Mouse (Mus musculus) bone marrow, adult 2 months (tissue): ENCODE results near the gene Dpysl5. TPM values are rescaled to one million over a fixed set of nuclear protein-coding genes. Genes with fewer than 3 reads are reported as not detected.
"Not testable (repeated sequence)": the region's sequence is repeated elsewhere in the genome, so short reads cannot be mapped to it uniquely, and the experiment has no call there.

ENCODE experiments used
- H3K27ac ChIP-seq: fragments of 200-500 bp; 2 replicates; pipeline ENCODE4 v1.5.1; 2012; ENCODE audit warnings: low read depth, mild to moderate bottlenecking, control low read depth, inconsistent platforms, low read length; ENCODE audit not compliant: control insufficient read depth, poor library complexity, insufficient read depth
- H3K4me1 ChIP-seq: fragments of 200-500 bp; 2 replicates; pipeline ENCODE4 v1.6.1; 2011; ENCODE audit warnings: low read length; ENCODE audit not compliant: control insufficient read depth, insufficient read depth
- H3K4me3 ChIP-seq: fragments of 200-500 bp; replicated peaks from 2 replicates; pipeline ENCODE3; 2011; ENCODE audit warnings: mild to moderate bottlenecking, low read depth, low read length, control low read depth; ENCODE audit not compliant: control insufficient read depth
- CTCF ChIP-seq: fragments of 200-500 bp; IDR thresholded peaks from 2 replicates; pipeline ENCODE4 v1.5.1; 2011; ENCODE audit warnings: low read length, control low read depth; ENCODE audit not compliant: control insufficient read depth, insufficient read depth
- POLR2A ChIP-seq: fragments of 200-500 bp; IDR thresholded peaks from 2 replicates; pipeline ENCODE4 v1.6.1; 2011; ENCODE audit warnings: low read depth, mild to moderate bottlenecking, control low read depth, low read length, borderline replicate concordance; ENCODE audit not compliant: control insufficient read depth
- WGBS: fragments of 180-500 bp; shearing (Covaris S2); methylation state at CpG from one replicate; pipeline ENCODE4 v1.1.7; 2018; 5-methylcytosine and 5-hydroxymethylcytosine counted together
- polyA plus RNA-seq: library from polyadenylated mRNA; stranded (reverse); fragments of >200 nt; gene quantifications from 2 replicates; pipeline ENCODE4 v1.2.4, GENCODE M21; 2011; ENCODE audit warnings: low replicate concordance; ENCODE audit not compliant: missing spikeins, insufficient read depth, insufficient read length

Gene Dpysl5
- polyA plus RNA-seq, 1 experiment = 0.40 TPM

- Histone ChIP-seq H3K4me3 (no peak overlapping the region), H3K4me1 (no peaks in the 10 kb centered on the region), H3K27ac (no peak overlapping the region)
- 73% methylated on average over 3 of the region's 3 CpGs for WGBS
- TF ChIP-seq CTCF = peak; percentile 25; the same call in 1 of the 2 replicates
- no peak for TF ChIP-seq POLR2A
Observed at GRCm38 (mm10) chr5:30683993-30684392, 27.4 kb upstream of the Dpysl5 start.

GRCm38 (mm10) chr5:30686781-30687180 is 24.6 kb upstream of the Dpysl5 start:
- TF ChIP-seq CTCF (peak; percentile 41; the same call in 1 of the 2 replicates), POLR2A (no peak)
- H3K27ac ChIP-seq = no peak overlapping the region
- no peaks in the 10 kb centered on the region; the same call in 1 of the 2 replicates for H3K4me1 ChIP-seq
- no peak overlapping the region for H3K4me3 ChIP-seq
- 56% methylated on average over 3 of the region's 3 CpGs for WGBS

GRCm38 (mm10) chr5:30700361-30701000 is 10.9 kb upstream of the Dpysl5 start:
- H3K27ac ChIP-seq = no peak overlapping the region
- no peak overlapping the region for H3K4me3 ChIP-seq
- TF ChIP-seq POLR2A = no peak
- no peak for TF ChIP-seq CTCF
- no peaks in the 10 kb centered on the region for H3K4me1 ChIP-seq
- 68% methylated on average over 8 of the region's 8 CpGs for WGBS

- H3K27ac ChIP-seq, H3K4me3 ChIP-seq, H3K4me1 ChIP-seq: not testable (repeated sequence)
- WGBS = 70% methylated on average over 4 of the region's 4 CpGs
Observed at GRCm38 (mm10) chr5:30701373-30701772, 10.0 kb upstream of the Dpysl5 start.

GRCm38 (mm10) chr5:30701866-30702265 is 9.5 kb upstream of the Dpysl5 start:
- TF ChIP-seq POLR2A = no peak
- no peak for TF ChIP-seq CTCF
- WGBS = 81% methylated on average over 3 of the region's 3 CpGs
- Histone ChIP-seq H3K4me3 (no peak overlapping the region), H3K27ac (no peak overlapping the region), H3K4me1 (no peaks in the 10 kb centered on the region; the same call in 1 of the 2 replicates)

GRCm38 (mm10) chr5:30709744-30710383 is 1.5 kb upstream of the Dpysl5 start:
- no peaks in the 10 kb centered on the region; the same call in 1 of the 2 replicates for H3K4me1 ChIP-seq
- TF ChIP-seq POLR2A (no peak), CTCF (peak; percentile 68)
- WGBS = 7% methylated on average over 13 of the region's 13 CpGs
- H3K4me3 ChIP-seq = no peak overlapping the region
- H3K27ac ChIP-seq = no peak overlapping the region

- H3K4me3 ChIP-seq = no peak overlapping the region
- H3K4me1 ChIP-seq = no peaks in the 10 kb centered on the region; the same call in 1 of the 2 replicates
- no peak for TF ChIP-seq POLR2A
- no peak for TF ChIP-seq CTCF
- H3K27ac ChIP-seq = no peak overlapping the region
- 22% methylated on average over 8 of the region's 8 CpGs for WGBS
Observed at GRCm38 (mm10) chr5:30710486-30710885, 878 bp upstream of the Dpysl5 start.

- Histone ChIP-seq H3K4me3 (peak overlapping the region; percentile 15), H3K27ac (no peak overlapping the region), H3K4me1 (no peaks in the 10 kb centered on the region; the same call in 1 of the 2 replicates)
- WGBS = 4% methylated on average over 14 of the region's 14 CpGs
- TF ChIP-seq CTCF (no peak), POLR2A (no peak)
Observed at GRCm38 (mm10) chr5:30712002-30712390, 632 bp downstream of the Dpysl5 start.
